Mouse (Mus musculus) heart, embryonic 13.5 days (tissue): ENCODE measurements around the gene Csnk2b. TPM values are rescaled to one million over a fixed set of nuclear protein-coding genes. Genes with fewer than 3 reads are reported as not detected.

Experiments used
- ATAC-seq: fragments of 200-750 bp; cut with Nextera tagmentation; 2 replicates; pipeline ENCODE4 v1.8.0; 2017; ENCODE audit warnings: moderate TSS enrichment; ENCODE audit not compliant: insufficient number of reproducible peaks, low FRiP score, low TSS enrichment; ENCODE audit errors: extremely low read depth
- H3K27ac ChIP-seq: fragments of 300-500 bp; sonication (generic); replicated peaks from 2 replicates; pipeline ENCODE4 v1.5.1; 2015; ENCODE audit warnings: moderate library complexity, mild to moderate bottlenecking, inconsistent platforms
- H3K27me3 ChIP-seq: fragments of 300-500 bp; sonication (generic); replicated peaks from 2 replicates; pipeline ENCODE4 v1.6.1; 2015; ENCODE audit warnings: mild to moderate bottlenecking, inconsistent platforms
- H3K36me3 ChIP-seq: fragments of 300-500 bp; sonication (generic); 2 replicates; pipeline ENCODE4 v1.6.1; 2015; ENCODE audit warnings: mild to moderate bottlenecking, inconsistent platforms
- H3K4me1 ChIP-seq: fragments of 300-500 bp; sonication (generic); 2 replicates; pipeline ENCODE4 v1.6.1; 2015; ENCODE audit warnings: inconsistent platforms
- H3K4me2 ChIP-seq: fragments of 300-500 bp; sonication (generic); 2 replicates; pipeline ENCODE4 v1.6.1; 2015; ENCODE audit warnings: inconsistent platforms, mild to moderate bottlenecking, moderate library complexity
- H3K4me3 ChIP-seq: fragments of 300-500 bp; sonication (generic); 2 replicates; pipeline ENCODE4 v1.5.1; 2015; ENCODE audit warnings: moderate library complexity, mild to moderate bottlenecking, inconsistent platforms
- H3K9ac ChIP-seq: fragments of 300-500 bp; sonication (generic); 2 replicates; pipeline ENCODE4 v1.6.1; 2015; ENCODE audit warnings: inconsistent platforms, mild to moderate bottlenecking, moderate library complexity
- H3K9me3 ChIP-seq: fragments of 300-500 bp; sonication (generic); 2 replicates; pipeline ENCODE4 v1.6.1; 2016; ENCODE audit warnings: inconsistent platforms
- WGBS: fragments of 180-500 bp; shearing (Covaris S2); methylation state at CpG from one replicate; pipeline ENCODE4 v1.1.7; 2015; ENCODE audit warnings: mixed read lengths; 5-methylcytosine and 5-hydroxymethylcytosine counted together
- polyA plus RNA-seq: library from polyadenylated mRNA; unstranded; fragments of >200 nt; fragmentation: Nextera tagmentation; extraction: Ambion mirVana; gene quantifications from 2 replicates; pipeline ENCODE4 v1.2.1, GENCODE M21; 2015

Csnk2b gene
- polyA plus RNA-seq, 1 experiment from 2014 or later: 215 TPM

- no peak for ATAC-seq
- 78% methylated on average over 16 of the region's 16 CpGs for WGBS
Measured at GRCm38 (mm10) chr17:35082841-35083576, 38.8 kb downstream of the Csnk2b start.

GRCm38 (mm10) chr17:35080710-35081109 lies 41.1 kb downstream of the Csnk2b start:
- no peak overlapping the region for H3K4me3 ChIP-seq
- peaks cover 27% of the 10 kb centered on the region for H3K27me3 ChIP-seq
- no peaks in the 10 kb centered on the region for H3K9me3 ChIP-seq
- no peak overlapping the region for H3K27ac ChIP-seq
- no peak overlapping the region for H3K4me2 ChIP-seq
- no peak for ATAC-seq
- H3K4me1 ChIP-seq: peaks cover 31% of the 10 kb centered on the region
- H3K36me3 ChIP-seq: no peaks in the 10 kb centered on the region
- H3K9ac ChIP-seq: no peak overlapping the region
- WGBS: 91% methylated on average over 4 of the region's 4 CpGs

More at GRCm38 (mm10) chr17:35082841-35083576, 38.8 kb downstream of the Csnk2b start:
- Histone ChIP-seq H3K4me3 (no peak overlapping the region), H3K9ac (no peak overlapping the region), H3K4me1 (peaks cover 18% of the 10 kb centered on the region), H3K27me3 (peaks cover 26% of the 10 kb centered on the region), H3K36me3 (no peaks in the 10 kb centered on the region), H3K9me3 (no peaks in the 10 kb centered on the region), H3K4me2 (no peak overlapping the region), H3K27ac (no peak overlapping the region)

GRCm38 (mm10) chr17:35080248-35080647 lies 41.6 kb downstream of the Csnk2b start:
- Histone ChIP-seq H3K4me2 (peak overlapping the region; percentile 58), H3K36me3 (no peaks in the 10 kb centered on the region), H3K9ac (peak overlapping the region; percentile 48), H3K27ac (no peak overlapping the region), H3K27me3 (peaks cover 27% of the 10 kb centered on the region), H3K4me3 (peak overlapping the region; percentile 10), H3K9me3 (peaks cover 2% of the 10 kb centered on the region; the same call in 1 of the 2 replicates), H3K4me1 (peaks cover 29% of the 10 kb centered on the region)
- no peak for ATAC-seq
- WGBS: 27% methylated on average over 6 of the region's 6 CpGs

GRCm38 (mm10) chr17:35079778-35080177 lies 42.1 kb downstream of the Csnk2b start:
- Histone ChIP-seq H3K4me3 (peak overlapping the region; percentile 10), H3K4me2 (peak overlapping the region; percentile 58), H3K4me1 (peaks cover 29% of the 10 kb centered on the region), H3K9ac (peak overlapping the region; percentile 48), H3K36me3 (no peaks in the 10 kb centered on the region), H3K27me3 (peaks cover 27% of the 10 kb centered on the region), H3K27ac (no peak overlapping the region), H3K9me3 (peaks cover 2% of the 10 kb centered on the region; the same call in 1 of the 2 replicates)
- 9% methylated on average over 9 of the region's 9 CpGs for WGBS
- no peak for ATAC-seq

GRCm38 (mm10) chr17:35077786-35078233 lies 44.0 kb downstream of the Csnk2b start, which contains the start of gene Ly6g6d:
Gene Ly6g6d (minus strand): TSS chr17:35078065.
- Histone ChIP-seq H3K27ac (peak within 1 kb of the TSS; percentile 13; the same call in 1 of the 2 replicates), H3K27me3 (peaks cover 20% of the 10 kb centered on the region), H3K4me3 (peak within 1 kb of the TSS; percentile 41), H3K36me3 (no peaks in the 10 kb centered on the region), H3K9me3 (peaks cover 2% of the 10 kb centered on the region; the same call in 1 of the 2 replicates), H3K4me2 (peak within 1 kb of the TSS; percentile 67), H3K9ac (peak within 1 kb of the TSS; percentile 70), H3K4me1 (peaks cover 29% of the 10 kb centered on the region)
- 9% methylated on average over 14 of the region's 14 CpGs for WGBS
- ATAC-seq: no peak

GRCm38 (mm10) chr17:35077285-35077684 lies 44.6 kb downstream of the Csnk2b start:
- Histone ChIP-seq H3K27me3 (peaks cover 20% of the 10 kb centered on the region), H3K9me3 (peaks cover 2% of the 10 kb centered on the region; the same call in 1 of the 2 replicates), H3K27ac (peak overlapping the region; percentile 13; the same call in 1 of the 2 replicates), H3K4me1 (peaks cover 29% of the 10 kb centered on the region), H3K36me3 (no peaks in the 10 kb centered on the region), H3K4me3 (peak overlapping the region; percentile 41), H3K9ac (peak overlapping the region; percentile 70), H3K4me2 (peak overlapping the region; percentile 67)
- no peak for ATAC-seq
- WGBS: 36% methylated on average over 2 of the region's 2 CpGs

GRCm38 (mm10) chr17:35076507-35077176 lies 45.2 kb downstream of the Csnk2b start, which contains the start of gene Ly6g6e:
Gene Ly6g6e (plus strand): TSS chr17:35076902.
- Histone ChIP-seq H3K27me3 (peaks cover 15% of the 10 kb centered on the region), H3K9me3 (peaks cover 2% of the 10 kb centered on the region; the same call in 1 of the 2 replicates), H3K4me1 (peaks cover 29% of the 10 kb centered on the region), H3K4me3 (peak within 1 kb of the TSS; percentile 41), H3K36me3 (no peaks in the 10 kb centered on the region), H3K4me2 (peak within 1 kb of the TSS; percentile 67), H3K27ac (peak within 1 kb of the TSS; percentile 13; the same call in 1 of the 2 replicates), H3K9ac (peak within 1 kb of the TSS; percentile 70)
- no peak for ATAC-seq
- 36% methylated on average over 10 of the region's 10 CpGs for WGBS

- Histone ChIP-seq H3K4me2 (no peak overlapping the region), H3K4me3 (no peak overlapping the region), H3K36me3 (no peaks in the 10 kb centered on the region), H3K9ac (0 out of 2 replicates have a peak overlapping the region, but pooled peaks have one; percentile 37), H3K27ac (no peak overlapping the region), H3K27me3 (peaks cover 11% of the 10 kb centered on the region), H3K4me1 (peaks cover 22% of the 10 kb centered on the region), H3K9me3 (peaks cover 2% of the 10 kb centered on the region; the same call in 1 of the 2 replicates)
- ATAC-seq: no peak
- WGBS: 49% methylated on average over 17 of the region's 17 CpGs
Measured at GRCm38 (mm10) chr17:35074097-35074496, 47.8 kb downstream of the Csnk2b start.

- WGBS: 71% methylated on average over 9 of the region's 9 CpGs
- H3K36me3 ChIP-seq: no peaks in the 10 kb centered on the region
- no peak overlapping the region for H3K4me2 ChIP-seq
- no peak overlapping the region for H3K4me3 ChIP-seq
- H3K27ac ChIP-seq: no peak overlapping the region
- no peak overlapping the region for H3K9ac ChIP-seq
- ATAC-seq: no peak
- peaks cover 32% of the 10 kb centered on the region for H3K27me3 ChIP-seq
- H3K4me1 ChIP-seq: peaks cover 6% of the 10 kb centered on the region; the same call in 1 of the 2 replicates
- H3K9me3 ChIP-seq: peaks cover 2% of the 10 kb centered on the region; the same call in 1 of the 2 replicates
Measured at GRCm38 (mm10) chr17:35071454-35071853, 50.4 kb downstream of the Csnk2b start.

GRCm38 (mm10) chr17:35070556-35071229 lies 51.2 kb downstream of the Csnk2b start:
- no peak overlapping the region for H3K4me3 ChIP-seq
- H3K27ac ChIP-seq: no peak overlapping the region
- peaks cover 40% of the 10 kb centered on the region for H3K27me3 ChIP-seq
- no peak overlapping the region for H3K9ac ChIP-seq
- no peak for ATAC-seq
- WGBS: 38% methylated on average over 6 of the region's 6 CpGs
- H3K4me1 ChIP-seq: peaks cover 11% of the 10 kb centered on the region
- no peak overlapping the region for H3K4me2 ChIP-seq
- H3K9me3 ChIP-seq: peaks cover 2% of the 10 kb centered on the region; the same call in 1 of the 2 replicates
- no peaks in the 10 kb centered on the region for H3K36me3 ChIP-seq
